Mouse (Mus musculus) megakaryocyte, embryonic 14.5 days (primary cell): ENCODE results near the gene Epor. TPM values are rescaled to one million over a fixed set of nuclear protein-coding genes. Genes with fewer than 3 reads are reported as not detected.

Experiments
- H3K27me3 ChIP-seq: replicated peaks from 2 replicates; pipeline ENCODE3; 2012; ENCODE audit warnings: inconsistent platforms
- H3K36me3 ChIP-seq: replicated peaks from 2 replicates; pipeline ENCODE3; 2012; ENCODE audit warnings: low read length, inconsistent platforms, mixed read lengths
- H3K4me1 ChIP-seq: 2 replicates; pipeline ENCODE4 v1.6.1; 2012; ENCODE audit warnings: inconsistent platforms
- H3K4me3 ChIP-seq: replicated peaks from 2 replicates; pipeline ENCODE3; 2012; ENCODE audit warnings: moderate library complexity, mild to moderate bottlenecking, inconsistent platforms
- H3K9me3 ChIP-seq: 2 replicates; pipeline ENCODE4 v1.6.1; 2012; ENCODE audit warnings: inconsistent platforms
- FLI1 ChIP-seq: IDR thresholded peaks from 2 replicates; pipeline ENCODE4 v1.6.1; 2012; ENCODE audit warnings: low read length, inconsistent platforms, mixed read lengths
- GATA1 ChIP-seq: IDR thresholded peaks from 3 replicates; pipeline ENCODE4 v1.6.1; 2012; ENCODE audit warnings: mixed read lengths, low read length, inconsistent platforms, borderline replicate concordance
- polyA plus RNA-seq: library from polyadenylated mRNA; stranded (reverse); fragments of >175 nt; gene quantifications from 2 replicates; pipeline ENCODE4 v1.2.3, GENCODE M21; 2012; ENCODE audit warnings: low replicate concordance; ENCODE audit not compliant: insufficient read depth

The Epor gene
- polyA plus RNA-seq, 1 experiment, result 171 TPM

DNA sequence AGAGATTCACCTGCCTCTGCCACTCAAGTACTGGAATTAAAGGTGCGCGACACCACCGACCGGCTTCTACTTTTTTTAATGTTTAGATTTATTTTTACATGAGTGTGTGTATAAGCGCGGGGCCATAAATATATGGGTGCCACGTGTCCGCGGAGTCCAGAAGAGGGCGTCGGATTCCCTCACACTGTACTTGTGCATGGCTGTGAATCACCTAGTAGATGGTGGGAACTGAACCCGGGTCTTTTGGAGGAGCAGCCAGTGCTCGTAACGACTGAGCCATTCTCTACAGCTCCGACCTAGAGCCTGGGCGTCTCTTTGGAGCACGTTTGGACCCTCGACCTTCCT is 8.1 kb downstream of the Epor start:
- Histone ChIP-seq H3K4me1 (peaks cover 51% of the 10 kb centered on the region), H3K9me3 (peaks cover 10% of the 10 kb centered on the region), H3K4me3 (peak overlapping the region; percentile 95), H3K27me3 (no peaks in the 10 kb centered on the region), H3K36me3 (peaks cover 25% of the 10 kb centered on the region)
- TF ChIP-seq FLI1 (no peak), GATA1 (no peak)

DNA sequence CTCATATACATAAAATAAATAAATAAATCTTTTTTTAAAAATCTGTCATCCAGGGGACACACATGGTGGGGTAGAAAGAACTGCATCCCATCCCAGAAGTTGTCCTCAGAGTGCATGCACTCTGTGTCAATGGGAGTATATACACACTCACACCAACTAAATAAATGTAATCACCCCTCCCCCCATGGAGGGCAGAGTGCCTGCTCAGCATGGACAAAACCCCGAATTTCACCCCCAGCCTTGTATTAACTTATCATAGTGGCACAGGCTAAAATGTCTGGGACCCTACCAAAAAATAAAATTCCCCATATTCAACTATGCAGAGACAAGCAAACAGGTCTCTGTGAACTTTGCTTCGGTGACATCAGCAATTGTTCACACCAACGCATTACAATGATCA is 8.7 kb downstream of the Epor start:
- no peaks in the 10 kb centered on the region for H3K27me3 ChIP-seq
- TF ChIP-seq FLI1 (no peak), GATA1 (no peak)

DNA sequence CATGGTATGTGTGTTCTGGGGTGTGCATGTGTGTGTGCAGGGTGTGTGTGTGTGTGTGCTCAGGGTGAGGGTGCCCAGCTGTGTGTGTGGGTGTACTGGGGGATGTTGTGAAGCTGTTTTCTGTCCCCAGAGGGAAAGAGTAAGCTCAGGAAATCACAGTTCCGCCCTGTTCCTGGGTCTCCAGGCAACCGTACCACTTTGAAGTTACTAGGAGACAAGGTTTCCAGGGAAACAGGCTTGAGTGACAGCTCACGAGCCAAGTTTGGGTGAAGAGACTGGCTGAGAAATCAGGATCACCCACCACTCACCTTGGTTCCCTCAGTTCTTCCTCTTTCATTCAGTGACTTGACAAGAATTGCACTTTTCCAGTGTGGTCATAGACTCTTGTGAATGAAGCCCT is 9.7 kb downstream of the Epor start:
- Histone ChIP-seq H3K4me3 (peak overlapping the region; percentile 64), H3K4me1 (peaks cover 38% of the 10 kb centered on the region), H3K9me3 (peaks cover 10% of the 10 kb centered on the region), H3K27me3 (peaks cover 8% of the 10 kb centered on the region), H3K36me3 (peaks cover 9% of the 10 kb centered on the region)
- TF ChIP-seq GATA1 (no peak), FLI1 (no peak)

More for the DNA sequence above, 8.7 kb downstream of the Epor start:
- H3K9me3 ChIP-seq, result peaks cover 10% of the 10 kb centered on the region
- no peak overlapping the region for H3K4me3 ChIP-seq
- H3K4me1 ChIP-seq, result peaks cover 48% of the 10 kb centered on the region
- H3K36me3 ChIP-seq, result peaks cover 19% of the 10 kb centered on the region

DNA sequence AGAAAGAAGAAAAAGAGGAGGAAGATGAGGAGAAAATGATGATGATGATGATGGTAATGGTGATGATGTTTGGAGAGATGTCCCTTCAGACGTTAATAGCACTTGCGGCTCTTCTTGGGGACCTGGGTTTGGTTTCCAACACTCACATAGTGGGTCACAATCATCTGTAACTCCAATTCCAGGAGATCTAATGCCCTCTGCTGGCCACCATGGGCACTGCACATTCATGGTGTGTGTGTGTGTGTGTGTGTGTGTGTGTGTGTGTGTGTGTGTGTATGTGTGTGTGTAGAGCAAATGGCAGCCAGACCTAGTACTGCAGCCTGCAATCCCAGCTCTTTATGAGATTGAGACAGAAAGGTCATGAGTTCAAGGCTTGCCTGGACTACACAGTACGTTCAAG is 11.3 kb downstream of the Epor start:
- TF ChIP-seq FLI1, result no peak
- no peak for TF ChIP-seq GATA1
- Histone ChIP-seq H3K4me3 (no peak overlapping the region), H3K9me3 (peaks cover 10% of the 10 kb centered on the region), H3K36me3 (no peaks in the 10 kb centered on the region), H3K27me3 (peaks cover 23% of the 10 kb centered on the region), H3K4me1 (peaks cover 30% of the 10 kb centered on the region)

DNA sequence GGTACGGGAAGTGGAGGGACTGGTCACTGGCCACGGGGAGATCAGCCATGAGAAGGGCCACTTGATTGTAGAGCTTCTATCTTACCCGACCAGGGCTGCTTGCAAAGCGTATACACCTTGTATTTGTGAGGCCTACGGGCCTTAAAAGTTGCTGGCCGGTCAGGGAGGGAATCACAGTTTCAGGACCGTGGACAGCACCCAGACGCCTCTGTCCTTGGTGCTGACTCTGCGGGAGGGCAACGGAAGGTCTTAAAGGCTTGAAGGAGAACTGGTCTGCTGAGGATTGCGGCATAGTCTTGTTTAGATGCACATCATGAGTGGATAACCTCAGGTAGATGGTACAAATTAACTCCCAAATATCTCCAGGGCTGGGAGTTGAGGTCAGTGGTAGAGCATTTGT is 13.0 kb downstream of the Epor start:
- peaks cover 32% of the 10 kb centered on the region for H3K27me3 ChIP-seq
- no peak overlapping the region for H3K4me3 ChIP-seq
- no peaks in the 10 kb centered on the region for H3K36me3 ChIP-seq
- TF ChIP-seq GATA1, result no peak
- TF ChIP-seq FLI1, result no peak
- peaks cover 10% of the 10 kb centered on the region for H3K9me3 ChIP-seq
- H3K4me1 ChIP-seq, result peaks cover 21% of the 10 kb centered on the region

DNA sequence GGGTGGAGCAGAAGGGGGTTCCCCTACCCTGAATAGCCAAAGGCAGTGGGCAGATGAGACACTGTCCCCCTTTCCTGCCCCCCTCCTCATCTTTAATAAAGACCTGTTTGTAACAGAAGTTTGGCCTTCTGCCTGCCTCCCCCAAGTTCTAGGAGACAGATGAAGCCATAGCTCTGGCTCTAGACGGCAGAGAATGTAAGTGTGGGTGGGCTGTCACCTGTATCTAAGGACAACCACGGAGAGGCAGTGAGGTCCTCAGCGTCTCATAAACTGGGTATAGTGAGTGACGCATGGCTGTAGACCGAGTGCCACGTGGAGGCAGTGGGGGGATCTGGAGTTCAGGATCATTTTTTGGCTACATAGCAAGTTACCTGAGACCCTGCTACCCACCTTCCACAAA is 14.5 kb downstream of the Epor start:
- H3K4me3 ChIP-seq, result no peak overlapping the region
- TF ChIP-seq GATA1, result no peak
- no peak for TF ChIP-seq FLI1

DNA sequence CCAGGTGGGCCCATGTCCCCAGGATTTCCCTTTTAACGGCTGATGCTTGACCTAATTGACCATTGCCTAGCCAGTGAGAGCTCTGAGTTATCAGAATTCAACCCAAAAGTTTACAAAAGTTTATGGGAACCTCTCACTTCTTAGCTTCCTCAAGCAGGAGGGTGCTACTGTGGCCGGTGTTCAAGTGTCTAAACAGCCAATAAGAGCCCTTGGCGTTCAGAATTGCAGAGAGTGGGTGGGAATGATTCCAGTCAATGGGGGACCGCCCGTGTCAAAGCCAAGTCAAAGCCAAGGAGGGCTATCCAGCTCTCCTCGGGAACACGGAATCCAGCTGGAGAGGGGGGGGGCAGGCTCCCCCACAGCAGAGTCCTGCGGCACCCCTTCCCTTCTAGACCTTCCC is 15.2 kb downstream of the Epor start:
- Histone ChIP-seq H3K36me3 (no peaks in the 10 kb centered on the region), H3K9me3 (peaks cover 22% of the 10 kb centered on the region), H3K27me3 (peaks cover 50% of the 10 kb centered on the region), H3K4me3 (no peak overlapping the region), H3K4me1 (peaks cover 15% of the 10 kb centered on the region)
- no peak for TF ChIP-seq FLI1
- no peak for TF ChIP-seq GATA1

More for the DNA sequence above, 14.5 kb downstream of the Epor start:
- Histone ChIP-seq H3K36me3 (no peaks in the 10 kb centered on the region), H3K4me1 (peaks cover 18% of the 10 kb centered on the region), H3K27me3 (peaks cover 44% of the 10 kb centered on the region), H3K9me3 (peaks cover 16% of the 10 kb centered on the region)

DNA sequence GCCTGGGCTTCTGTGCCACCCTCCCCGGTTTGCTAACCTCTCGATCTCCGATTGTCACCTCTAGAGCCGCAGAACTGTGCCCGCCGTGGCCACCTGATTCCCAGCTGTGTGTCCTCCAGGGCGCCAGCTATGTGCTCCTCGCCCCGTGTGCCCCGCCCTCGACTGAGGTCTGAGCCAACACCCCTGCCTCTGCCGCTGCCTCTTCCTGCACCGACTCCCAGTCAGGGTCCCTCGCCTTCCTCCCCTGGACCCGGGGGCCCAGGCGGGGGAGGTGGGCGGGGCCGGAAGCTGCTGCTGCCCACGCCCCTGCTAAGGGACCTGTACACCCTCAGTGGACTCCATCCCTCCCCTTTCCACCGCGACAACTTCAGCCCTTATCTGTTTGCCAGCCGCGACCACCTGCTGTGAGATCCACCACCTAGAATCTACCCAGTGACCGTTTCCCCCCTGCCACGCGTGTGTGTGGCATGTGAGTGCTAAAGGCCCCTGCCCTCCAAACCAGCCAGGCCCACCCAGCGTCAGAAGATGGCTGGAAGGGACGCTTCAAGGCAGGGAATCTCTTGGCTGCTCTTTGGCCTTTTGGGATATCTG is 15.7 kb downstream of the Epor start:
- peak overlapping the region; percentile 81 for H3K4me3 ChIP-seq

DNA sequence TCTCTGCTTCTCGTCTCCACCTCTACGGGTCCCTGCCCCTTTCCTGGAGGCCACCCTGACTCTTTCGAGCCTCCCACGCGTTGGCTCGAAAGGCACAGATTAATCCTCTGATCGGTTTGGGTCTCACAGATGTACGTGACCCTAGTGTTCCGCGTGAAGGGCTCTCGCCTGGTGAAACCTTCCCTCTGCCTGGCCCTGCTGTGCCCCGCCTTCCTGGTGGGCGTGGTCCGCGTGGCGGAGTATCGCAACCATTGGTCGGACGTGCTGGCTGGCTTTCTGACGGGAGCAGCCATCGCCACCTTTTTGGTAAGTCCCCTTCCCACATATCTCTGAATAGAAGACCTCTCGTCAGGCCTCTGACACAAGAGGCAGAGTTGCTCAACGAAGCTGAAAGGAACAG is 19.0 kb downstream of the Epor start:
- TF ChIP-seq FLI1, result no peak
- TF ChIP-seq GATA1, result no peak
- peaks cover 65% of the 10 kb centered on the region for H3K27me3 ChIP-seq
- H3K36me3 ChIP-seq, result no peaks in the 10 kb centered on the region
- H3K4me3 ChIP-seq, result no peak overlapping the region
- H3K4me1 ChIP-seq, result peaks cover 13% of the 10 kb centered on the region
- H3K9me3 ChIP-seq, result peaks cover 13% of the 10 kb centered on the region

More for the DNA sequence above, 15.7 kb downstream of the Epor start:
- no peaks in the 10 kb centered on the region for H3K36me3 ChIP-seq
- peaks cover 15% of the 10 kb centered on the region for H3K4me1 ChIP-seq
- H3K27me3 ChIP-seq, result peaks cover 50% of the 10 kb centered on the region
- TF ChIP-seq FLI1 (no peak), GATA1 (no peak)
- peaks cover 22% of the 10 kb centered on the region for H3K9me3 ChIP-seq

DNA sequence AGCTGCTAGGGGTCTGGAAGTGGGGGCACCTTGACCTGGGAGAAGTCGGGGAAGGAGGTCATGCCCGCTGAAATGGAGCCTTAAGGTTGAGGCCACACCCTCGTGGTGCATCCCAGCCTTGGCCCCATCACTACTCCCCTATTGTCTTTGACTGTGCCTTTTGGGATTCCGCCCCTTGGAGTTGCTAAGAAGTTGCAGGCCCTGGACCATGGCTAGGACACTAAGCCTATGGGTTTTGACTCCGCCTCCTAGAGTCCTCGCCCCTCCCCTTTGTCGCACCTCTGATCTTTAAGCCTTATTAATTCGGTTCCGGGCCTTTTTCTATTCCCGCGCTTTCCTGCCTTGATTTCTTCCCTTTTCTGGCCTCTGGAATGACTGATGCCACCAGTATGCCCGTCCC is 19.7 kb downstream of the Epor start:
- TF ChIP-seq FLI1 (no peak), GATA1 (no peak)
- peaks cover 13% of the 10 kb centered on the region for H3K9me3 ChIP-seq
- peaks cover 64% of the 10 kb centered on the region for H3K27me3 ChIP-seq
- peaks cover 13% of the 10 kb centered on the region for H3K4me1 ChIP-seq
- no peak overlapping the region for H3K4me3 ChIP-seq
- H3K36me3 ChIP-seq, result no peaks in the 10 kb centered on the region
